Mouse (Mus musculus) kidney, embryonic 14.5 days (tissue): ENCODE measurements around the gene Ackr3. TPM values are rescaled to one million over a fixed set of nuclear protein-coding genes. Genes with fewer than 3 reads are reported as not detected.

Experiments
- ATAC-seq: fragments of 200-750 bp; cut with Nextera tagmentation; 2 replicates; pipeline ENCODE4 v1.8.0; 2017; ENCODE audit warnings: moderate number of reproducible peaks, mild to moderate bottlenecking, moderate TSS enrichment, moderate library complexity; ENCODE audit not compliant: low FRiP score, low TSS enrichment
- H3K27ac ChIP-seq: fragments of 300-500 bp; sonication (generic); 2 replicates; pipeline ENCODE4 v1.5.1; 2014; ENCODE audit warnings: low read depth, mild to moderate bottlenecking, low read length, moderate library complexity, mixed read lengths
- H3K27me3 ChIP-seq: fragments of 300-500 bp; sonication (generic); 2 replicates; pipeline ENCODE4 v1.6.1; 2014; ENCODE audit warnings: mild to moderate bottlenecking, low read length; ENCODE audit not compliant: control insufficient read depth, insufficient read depth
- H3K36me3 ChIP-seq: fragments of 300-500 bp; sonication (generic); 2 replicates; pipeline ENCODE4 v1.6.1; 2014; ENCODE audit warnings: low read length, mixed read lengths; ENCODE audit not compliant: control insufficient read depth, insufficient read depth
- H3K4me1 ChIP-seq: fragments of 300-500 bp; sonication (generic); 2 replicates; pipeline ENCODE4 v1.6.1; 2014; ENCODE audit warnings: low read length, mixed read lengths; ENCODE audit not compliant: control insufficient read depth, insufficient read depth
- H3K4me2 ChIP-seq: fragments of 300-500 bp; sonication (generic); replicated peaks from 2 replicates; pipeline ENCODE4 v1.6.1; 2014; ENCODE audit warnings: low read depth, mild to moderate bottlenecking, low read length
- H3K4me3 ChIP-seq: fragments of 300-500 bp; sonication (generic); 2 replicates; pipeline ENCODE4 v1.5.1; 2014; ENCODE audit warnings: mild to moderate bottlenecking, low read length
- H3K9ac ChIP-seq: fragments of 300-500 bp; sonication (generic); 2 replicates; pipeline ENCODE4 v1.6.1; 2014; ENCODE audit warnings: low read depth, mild to moderate bottlenecking, low read length, moderate library complexity
- H3K9me3 ChIP-seq: fragments of 300-500 bp; sonication (generic); 2 replicates; pipeline ENCODE4 v1.6.1; 2016; ENCODE audit warnings: low read length; ENCODE audit not compliant: control insufficient read depth
- WGBS: fragments of 180-500 bp; shearing (Covaris S2); extraction: QIAGEN DNeasy Blood & Tissue Kit; methylation state at CpG from one replicate; pipeline ENCODE4 v1.1.7; 2014; 5-methylcytosine and 5-hydroxymethylcytosine counted together
- polyA plus RNA-seq: library from polyadenylated mRNA; unstranded; fragments of >200 nt; fragmentation: Nextera tagmentation; extraction: Ambion mirVana; gene quantifications from 2 replicates; pipeline ENCODE4 v1.2.1, GENCODE M21; 2014

The Ackr3 gene
- polyA plus RNA-seq: 50.5 and 56.4 TPM in 2 replicates

DNA sequence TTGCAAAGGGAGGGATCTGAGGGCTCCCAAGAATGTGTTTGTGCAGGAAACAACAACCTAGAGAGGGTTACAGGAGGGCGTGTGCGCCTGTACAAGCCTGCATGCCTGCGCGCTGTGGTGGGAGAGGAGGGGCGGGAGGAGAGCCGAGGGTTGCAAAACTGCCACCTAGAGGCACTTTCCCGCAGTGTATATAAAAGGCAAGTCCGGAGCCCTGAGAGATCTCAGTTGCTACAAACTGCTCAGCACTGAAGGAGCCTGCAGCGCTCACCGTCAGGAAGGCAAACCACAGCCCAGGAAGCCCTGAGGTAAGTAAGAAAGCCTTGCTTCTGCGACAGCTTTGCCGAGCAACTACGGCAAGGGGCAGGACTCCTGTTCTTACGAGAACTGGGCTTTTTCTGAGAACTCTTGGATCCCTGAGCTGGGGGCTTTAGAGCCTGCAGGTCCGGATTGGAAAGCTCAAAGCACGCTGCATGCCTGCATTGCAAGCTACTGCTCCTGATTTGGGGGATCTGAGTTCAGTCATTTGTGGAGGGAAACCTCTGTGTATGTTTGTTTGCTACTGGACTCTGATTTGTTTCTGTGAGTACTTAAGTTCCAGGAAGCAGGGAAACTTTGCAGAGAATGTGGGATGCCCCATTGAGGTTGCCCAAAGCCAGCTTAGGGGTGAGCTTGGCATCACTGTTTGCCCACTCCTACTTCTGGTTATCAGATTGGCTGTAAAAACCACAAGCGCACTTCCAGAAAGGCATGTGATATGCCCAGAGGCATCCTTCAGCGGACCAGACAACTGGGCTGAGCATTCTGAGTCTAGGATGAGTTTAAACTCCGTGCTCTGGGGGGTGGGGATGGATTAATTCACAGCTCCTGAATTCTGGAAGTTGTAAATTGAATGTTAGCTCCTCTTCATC is at the start of gene Ackr3:
Ackr3 (plus strand) TSS at position 198 of the 908 bp plus-strand sequence.
- peak; percentile 80 for ATAC-seq
- Histone ChIP-seq H3K9me3 (no peaks in the 10 kb centered on the region), H3K4me3 (peak within 1 kb of the TSS; percentile 58), H3K36me3 (no peaks in the 10 kb centered on the region), H3K27me3 (no peaks in the 10 kb centered on the region), H3K27ac (peak within 1 kb of the TSS; percentile 68), H3K4me1 (peaks cover 43% of the 10 kb centered on the region), H3K4me2 (peak within 1 kb of the TSS; percentile 59), H3K9ac (peak within 1 kb of the TSS; percentile 72)
- WGBS: 1% methylated on average over 19 of the region's 19 CpGs

GRCm38 (mm10) chr1:90156589-90156988 is 47.2 kb upstream of the Ackr3 start:
- H3K9ac ChIP-seq: no peak overlapping the region
- 55% methylated on average over 7 of the region's 7 CpGs for WGBS
- peaks cover 20% of the 10 kb centered on the region; the same call in 1 of the 2 replicates for H3K4me1 ChIP-seq
- H3K4me2 ChIP-seq: no peak overlapping the region
- ATAC-seq: no peak
- no peaks in the 10 kb centered on the region for H3K9me3 ChIP-seq
- H3K27me3 ChIP-seq: no peaks in the 10 kb centered on the region
- no peak overlapping the region for H3K4me3 ChIP-seq
- H3K36me3 ChIP-seq: no peaks in the 10 kb centered on the region
- no peak overlapping the region for H3K27ac ChIP-seq

GRCm38 (mm10) chr1:90159927-90160326 is 43.9 kb upstream of the Ackr3 start:
- Histone ChIP-seq H3K36me3 (no peaks in the 10 kb centered on the region), H3K9me3 (no peaks in the 10 kb centered on the region), H3K27me3 (no peaks in the 10 kb centered on the region), H3K9ac (no peak overlapping the region), H3K4me1 (peaks cover 18% of the 10 kb centered on the region), H3K4me2 (no peak overlapping the region; the same call in 1 of the 2 replicates), H3K27ac (no peak overlapping the region), H3K4me3 (no peak overlapping the region)
- no peak for ATAC-seq
- WGBS: 35% methylated on average over 13 of the region's 13 CpGs

DNA sequence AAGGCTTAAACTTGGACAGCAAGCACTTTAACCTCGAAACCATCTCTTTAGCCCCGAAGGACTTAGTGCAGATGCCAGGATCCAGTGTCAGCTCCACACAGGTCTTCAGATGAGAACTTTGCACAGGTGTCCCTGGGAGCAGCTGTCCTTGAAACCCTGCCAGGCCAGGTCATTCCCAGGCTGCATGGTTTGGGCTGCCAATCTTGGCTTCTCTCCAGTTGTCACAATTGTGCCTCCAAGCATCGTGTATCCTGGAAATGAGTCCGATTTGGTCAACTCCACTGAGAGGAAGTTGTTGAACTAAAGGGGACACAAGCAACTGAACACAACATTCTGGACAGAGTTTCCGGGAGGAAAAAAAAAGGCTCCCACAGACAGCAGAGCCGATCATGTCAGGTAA is 42.2 kb upstream of the Ackr3 start:
- Histone ChIP-seq H3K9ac (no peak overlapping the region), H3K27me3 (no peaks in the 10 kb centered on the region), H3K4me3 (no peak overlapping the region), H3K36me3 (no peaks in the 10 kb centered on the region), H3K27ac (no peak overlapping the region), H3K4me2 (no peak overlapping the region), H3K4me1 (peaks cover 18% of the 10 kb centered on the region), H3K9me3 (no peaks in the 10 kb centered on the region)
- WGBS: 53% methylated on average over 6 of the region's 6 CpGs
- no peak for ATAC-seq

GRCm38 (mm10) chr1:90162379-90162857 is 41.4 kb upstream of the Ackr3 start:
- WGBS: 16% methylated on average over 13 of the region's 13 CpGs
- H3K9ac ChIP-seq: no peak overlapping the region
- H3K36me3 ChIP-seq: no peaks in the 10 kb centered on the region
- H3K9me3 ChIP-seq: no peaks in the 10 kb centered on the region
- no peak overlapping the region; the same call in 1 of the 2 replicates for H3K4me2 ChIP-seq
- peak; percentile 75 for ATAC-seq
- H3K27me3 ChIP-seq: no peaks in the 10 kb centered on the region
- no peak overlapping the region for H3K4me3 ChIP-seq
- H3K27ac ChIP-seq: no peak overlapping the region
- peaks cover 18% of the 10 kb centered on the region for H3K4me1 ChIP-seq

DNA sequence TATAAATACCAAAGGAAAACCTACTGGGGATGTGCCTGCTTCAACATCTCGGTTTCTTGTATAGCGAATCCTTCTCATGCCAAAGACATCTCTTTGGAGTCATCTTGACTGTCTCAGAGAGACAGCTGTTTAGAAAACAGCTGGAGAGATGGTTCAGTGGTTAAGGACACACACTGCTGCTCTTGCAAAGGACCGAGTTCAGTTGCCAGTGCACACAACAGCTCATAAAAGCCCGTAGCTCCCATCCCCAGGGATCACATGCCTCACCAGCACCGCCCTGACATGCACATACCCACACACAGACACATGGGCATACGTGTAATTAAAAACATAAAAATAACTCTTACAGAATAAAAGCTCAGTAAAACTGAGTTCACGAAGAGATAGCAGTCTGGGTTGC is 40.6 kb upstream of the Ackr3 start:
- 40% methylated on average over 7 of the region's 7 CpGs for WGBS
- Histone ChIP-seq H3K36me3 (no peaks in the 10 kb centered on the region), H3K27me3 (no peaks in the 10 kb centered on the region), H3K9me3 (no peaks in the 10 kb centered on the region), H3K27ac (peak overlapping the region; percentile 53; the same call in 1 of the 2 replicates), H3K4me3 (no peak overlapping the region), H3K9ac (no peak overlapping the region), H3K4me1 (peaks cover 18% of the 10 kb centered on the region), H3K4me2 (no peak overlapping the region)
- 0 out of 2 replicates have a peak, but pooled peaks have one; percentile 43 for ATAC-seq

GRCm38 (mm10) chr1:90164319-90164718 is 39.5 kb upstream of the Ackr3 start:
- H3K27me3 ChIP-seq: no peaks in the 10 kb centered on the region
- H3K9ac ChIP-seq: no peak overlapping the region
- H3K27ac ChIP-seq: no peak overlapping the region
- no peak overlapping the region for H3K4me2 ChIP-seq
- ATAC-seq: no peak
- no peaks in the 10 kb centered on the region for H3K9me3 ChIP-seq
- no peaks in the 10 kb centered on the region for H3K36me3 ChIP-seq
- 44% methylated on average over 3 of the region's 3 CpGs for WGBS
- no peak overlapping the region for H3K4me3 ChIP-seq
- peaks cover 22% of the 10 kb centered on the region for H3K4me1 ChIP-seq

- Histone ChIP-seq H3K4me1 (no peaks in the 10 kb centered on the region), H3K9me3 (no peaks in the 10 kb centered on the region), H3K27ac (no peak overlapping the region), H3K4me3 (no peak overlapping the region), H3K27me3 (no peaks in the 10 kb centered on the region; the same call in 1 of the 2 replicates), H3K4me2 (no peak overlapping the region), H3K9ac (no peak overlapping the region), H3K36me3 (no peaks in the 10 kb centered on the region)
- WGBS: 73% methylated on average over 8 of the region's 8 CpGs
- no peak for ATAC-seq
Observed at GRCm38 (mm10) chr1:90174338-90174737, 29.4 kb upstream of the Ackr3 start.

GRCm38 (mm10) chr1:90176223-90176622 is 27.6 kb upstream of the Ackr3 start:
- H3K27ac ChIP-seq: no peak overlapping the region
- H3K36me3 ChIP-seq: no peaks in the 10 kb centered on the region
- H3K4me3 ChIP-seq: no peak overlapping the region
- WGBS: 68% methylated on average over 7 of the region's 7 CpGs
- H3K4me1 ChIP-seq: no peaks in the 10 kb centered on the region
- H3K4me2 ChIP-seq: no peak overlapping the region
- H3K9me3 ChIP-seq: no peaks in the 10 kb centered on the region
- H3K9ac ChIP-seq: no peak overlapping the region
- no peak for ATAC-seq
- no peaks in the 10 kb centered on the region; the same call in 1 of the 2 replicates for H3K27me3 ChIP-seq
